Mouse (Mus musculus) heart, embryonic 12.5 days (tissue): Measurements from ENCODE around the gene Map2k1. TPM values are rescaled to one million over a fixed set of nuclear protein-coding genes. Genes with fewer than 3 reads are reported as not detected.
"Not testable (repeated sequence)": the region's sequence is repeated elsewhere in the genome, so short reads cannot be mapped to it uniquely, and the experiment has no call there.

Experiments used
- ATAC-seq: fragments of 200-750 bp; cut with Nextera tagmentation; 2 replicates; pipeline ENCODE4 v1.8.0; 2017; ENCODE audit warnings: moderate TSS enrichment, moderate library complexity; ENCODE audit not compliant: insufficient number of reproducible peaks, low FRiP score
- H3K27ac ChIP-seq: fragments of 300-500 bp; sonication (generic); 2 replicates; pipeline ENCODE4 v1.5.1; 2016; ENCODE audit warnings: mild to moderate bottlenecking, moderate library complexity; ENCODE audit not compliant: poor library complexity, severe bottlenecking
- H3K27me3 ChIP-seq: fragments of 300-500 bp; sonication (generic); replicated peaks from 2 replicates; pipeline ENCODE4 v1.6.1; 2016; ENCODE audit warnings: mild to moderate bottlenecking, moderate library complexity
- H3K36me3 ChIP-seq: fragments of 300-500 bp; sonication (generic); 2 replicates; pipeline ENCODE4 v1.6.1; 2016; ENCODE audit warnings: mild to moderate bottlenecking, moderate library complexity
- H3K4me1 ChIP-seq: fragments of 300-500 bp; sonication (generic); replicated peaks from 2 replicates; pipeline ENCODE4 v1.6.1; 2016; ENCODE audit warnings: mild to moderate bottlenecking
- H3K4me2 ChIP-seq: fragments of 300-500 bp; sonication (generic); 2 replicates; pipeline ENCODE4 v1.6.1; 2016; ENCODE audit warnings: mild to moderate bottlenecking, moderate library complexity
- H3K4me3 ChIP-seq: fragments of 300-500 bp; sonication (generic); 2 replicates; pipeline ENCODE4 v1.5.1; 2016; ENCODE audit warnings: mild to moderate bottlenecking
- H3K9ac ChIP-seq: fragments of 300-500 bp; sonication (generic); 2 replicates; pipeline ENCODE4 v1.6.1; 2016; ENCODE audit warnings: mild to moderate bottlenecking, moderate library complexity
- H3K9me3 ChIP-seq: fragments of 300-500 bp; sonication (generic); replicated peaks from 2 replicates; pipeline ENCODE4 v1.6.1; 2016; ENCODE audit warnings: mild to moderate bottlenecking, moderate library complexity
- WGBS: fragments of 180-500 bp; shearing (Covaris S2); methylation state at CpG from one replicate; pipeline ENCODE4 v1.1.7; 2016; 5-methylcytosine and 5-hydroxymethylcytosine counted together
- polyA plus RNA-seq: library from polyadenylated mRNA; unstranded; fragments of >200 nt; fragmentation: Nextera tagmentation; extraction: Ambion mirVana; gene quantifications from 2 replicates; pipeline ENCODE4 v1.2.1, GENCODE M21; 2016

The Map2k1 gene
- polyA plus RNA-seq, 1 experiment from 2014 or later, result 100 TPM

DNA sequence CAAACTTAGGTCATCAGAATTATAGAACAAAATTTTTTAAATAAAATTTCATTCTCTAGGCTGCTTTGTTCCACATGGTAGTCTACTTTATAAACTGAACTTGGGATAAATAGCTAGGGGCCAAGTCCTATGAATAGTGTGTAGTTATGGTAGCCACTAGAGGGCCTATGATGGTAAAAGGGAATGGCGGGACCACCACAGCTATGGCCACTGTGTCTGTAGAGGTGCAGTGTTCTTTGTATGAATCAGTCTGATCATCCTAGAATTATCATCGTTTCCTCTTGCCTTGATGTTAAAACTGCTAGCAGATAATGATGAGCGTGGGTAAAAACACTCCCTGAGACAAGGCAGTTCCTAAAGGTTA lies 74.8 kb downstream of the Map2k1 start:
- Histone ChIP-seq H3K36me3 (peaks cover 65% of the 10 kb centered on the region), H3K4me3 (peak overlapping the region; percentile 72), H3K9me3 (no peaks in the 10 kb centered on the region), H3K27ac (peak overlapping the region; percentile 60), H3K9ac (peak overlapping the region; percentile 73; the same call in 1 of the 2 replicates), H3K27me3 (no peaks in the 10 kb centered on the region), H3K4me2 (peak overlapping the region; percentile 68), H3K4me1 (peaks cover 14% of the 10 kb centered on the region)
- WGBS, result 32% methylated on average over 3 of the region's 3 CpGs
- peak; percentile 44; the same call in 1 of the 2 replicates for ATAC-seq

- H3K4me2 ChIP-seq, result no peak overlapping the region
- no peak overlapping the region for H3K9ac ChIP-seq
- no peaks in the 10 kb centered on the region for H3K27me3 ChIP-seq
- H3K4me3 ChIP-seq, result no peak overlapping the region
- no peaks in the 10 kb centered on the region for H3K9me3 ChIP-seq
- peaks cover 26% of the 10 kb centered on the region for H3K4me1 ChIP-seq
- no peak overlapping the region for H3K27ac ChIP-seq
- H3K36me3 ChIP-seq, result peaks cover 42% of the 10 kb centered on the region
- 93% methylated on average over 11 of the region's 11 CpGs for WGBS
- ATAC-seq, result no peak
These were observed 78.1 kb downstream of the Map2k1 start for GRCm38 (mm10) chr9:64175378-64175777.

DNA sequence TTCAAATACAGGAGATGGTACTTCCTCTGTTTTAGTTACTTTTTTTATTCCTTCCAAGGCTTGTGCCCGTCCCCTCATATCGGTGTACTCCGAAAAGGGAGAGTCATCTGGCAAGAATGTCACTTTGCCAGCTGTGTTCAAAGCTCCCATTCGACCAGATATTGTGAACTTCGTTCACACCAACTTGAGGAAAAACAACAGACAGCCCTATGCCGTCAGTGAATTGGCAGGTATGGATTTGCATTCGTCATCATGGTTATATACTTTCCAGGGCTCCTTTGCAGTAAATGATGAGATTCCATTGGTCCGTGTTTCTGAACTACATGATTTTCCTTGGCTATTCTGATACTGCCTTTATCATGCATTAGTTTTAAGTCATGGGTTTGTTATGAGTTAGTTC lies 78.7 kb downstream of the Map2k1 start:
- Histone ChIP-seq H3K9ac (peak overlapping the region; percentile 47), H3K27me3 (no peaks in the 10 kb centered on the region), H3K9me3 (no peaks in the 10 kb centered on the region), H3K4me1 (peaks cover 21% of the 10 kb centered on the region), H3K4me3 (peak overlapping the region; percentile 23), H3K4me2 (peak overlapping the region; percentile 47), H3K27ac (no peak overlapping the region), H3K36me3 (peaks cover 41% of the 10 kb centered on the region)
- no peak for ATAC-seq
- 57% methylated on average over 8 of the region's 8 CpGs for WGBS

DNA sequence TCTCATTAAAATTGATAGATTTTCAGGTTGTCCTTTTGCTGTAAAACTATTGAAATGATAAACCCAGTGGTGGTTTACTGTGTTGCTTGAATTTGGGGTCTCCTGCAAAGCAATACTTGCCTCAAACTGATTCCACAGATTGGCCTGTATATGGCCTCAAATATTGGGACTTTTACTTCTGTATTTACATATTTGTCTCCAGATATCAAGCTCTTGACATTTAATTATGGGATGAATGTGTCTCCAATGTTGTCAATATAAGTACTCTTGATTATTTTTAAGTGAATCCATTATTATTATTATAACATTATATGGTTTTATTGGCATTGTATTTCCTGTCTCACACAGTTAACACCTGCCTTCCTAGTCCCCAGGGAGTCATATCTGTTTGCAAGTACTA lies 79.1 kb downstream of the Map2k1 start:
- H3K9me3 ChIP-seq, result no peaks in the 10 kb centered on the region
- no peaks in the 10 kb centered on the region for H3K27me3 ChIP-seq
- H3K9ac ChIP-seq, result peak overlapping the region; percentile 87
- H3K36me3 ChIP-seq, result peaks cover 41% of the 10 kb centered on the region
- H3K4me1 ChIP-seq, result peaks cover 20% of the 10 kb centered on the region
- no peak for ATAC-seq
- H3K4me2 ChIP-seq, result peak overlapping the region; percentile 80
- H3K4me3 ChIP-seq, result peak overlapping the region; percentile 99
- no peak overlapping the region for H3K27ac ChIP-seq

DNA sequence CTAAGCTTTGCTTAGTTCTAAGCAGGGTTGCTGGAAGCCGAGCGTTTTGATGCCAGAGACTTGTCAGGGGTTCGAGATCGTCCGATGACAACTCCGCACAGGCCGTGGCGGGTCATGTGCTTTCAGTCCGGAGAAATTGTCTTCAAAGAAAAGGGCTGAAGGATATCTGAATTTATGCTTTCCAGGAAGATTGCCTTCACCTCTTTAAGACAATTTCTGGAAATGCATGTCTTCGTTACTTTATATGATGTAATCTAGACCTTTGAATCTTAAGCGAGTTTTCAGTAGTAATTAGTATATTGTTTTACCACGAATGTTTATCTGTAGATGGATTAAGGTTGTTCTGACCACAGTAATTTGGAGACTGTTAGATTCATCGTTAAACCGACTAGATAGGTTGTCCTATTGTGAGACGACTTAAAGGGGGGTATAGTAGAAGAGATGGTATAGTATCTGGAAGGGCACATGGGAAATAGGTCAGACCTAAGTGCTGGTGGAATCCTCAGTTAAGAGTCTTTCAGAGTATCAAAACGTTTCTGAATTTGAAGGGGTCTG lies 79.7 kb downstream of the Map2k1 start:
- ATAC-seq, result 0 out of 2 replicates have a peak, but pooled peaks have one; percentile 10
- Histone ChIP-seq H3K4me3 (peak overlapping the region; percentile 99), H3K27ac (peak overlapping the region; percentile 79), H3K9ac (peak overlapping the region; percentile 98), H3K36me3 (peaks cover 45% of the 10 kb centered on the region), H3K4me2 (peak overlapping the region; percentile 80), H3K27me3 (no peaks in the 10 kb centered on the region), H3K9me3 (no peaks in the 10 kb centered on the region), H3K4me1 (peaks cover 20% of the 10 kb centered on the region)
- WGBS, result under 1% methylated on average over 16 of the region's 16 CpGs

GRCm38 (mm10) chr9:64172816-64173665 lies 80.4 kb downstream of the Map2k1 start, which contains the start of the genes Zwilch and Rpl4:
TSS of gene Zwilch (minus strand) at chr9:64173104.
TSS of gene Rpl4 (plus strand) at chr9:64173375.
- Histone ChIP-seq H3K4me3 (peak within 1 kb of the TSS; percentile 99), H3K4me1 (peaks cover 18% of the 10 kb centered on the region), H3K9ac (peak within 1 kb of the TSS; percentile 98), H3K27me3 (no peaks in the 10 kb centered on the region), H3K27ac (peak within 1 kb of the TSS; percentile 79), H3K36me3 (peaks cover 39% of the 10 kb centered on the region), H3K4me2 (peak within 1 kb of the TSS; percentile 80), H3K9me3 (no peaks in the 10 kb centered on the region)
- under 1% methylated on average over 42 of the region's 42 CpGs for WGBS
- peak; percentile 86 for ATAC-seq

GRCm38 (mm10) chr9:64172145-64172815 lies 81.2 kb downstream of the Map2k1 start:
- Histone ChIP-seq H3K36me3 (peaks cover 36% of the 10 kb centered on the region), H3K27ac (peak overlapping the region; percentile 74), H3K9me3 (no peaks in the 10 kb centered on the region), H3K27me3 (no peaks in the 10 kb centered on the region), H3K4me3 (peak overlapping the region; percentile 99), H3K4me1 (peaks cover 18% of the 10 kb centered on the region), H3K9ac (peak overlapping the region; percentile 86), H3K4me2 (peak overlapping the region; percentile 76)
- peak; percentile 54 for ATAC-seq
- WGBS, result 3% methylated on average over 18 of the region's 18 CpGs

- not testable (repeated sequence) for H3K4me2 ChIP-seq, H3K27ac ChIP-seq, H3K4me3 ChIP-seq, H3K27me3 ChIP-seq, H3K9ac ChIP-seq, H3K9me3 ChIP-seq, ATAC-seq
- Histone ChIP-seq H3K4me1 (peaks cover 16% of the 10 kb centered on the region), H3K36me3 (peaks cover 19% of the 10 kb centered on the region)
- 86% methylated on average over 3 of the region's 3 CpGs for WGBS
These were observed 83.5 kb downstream of the Map2k1 start for GRCm38 (mm10) chr9:64169967-64170366.

DNA sequence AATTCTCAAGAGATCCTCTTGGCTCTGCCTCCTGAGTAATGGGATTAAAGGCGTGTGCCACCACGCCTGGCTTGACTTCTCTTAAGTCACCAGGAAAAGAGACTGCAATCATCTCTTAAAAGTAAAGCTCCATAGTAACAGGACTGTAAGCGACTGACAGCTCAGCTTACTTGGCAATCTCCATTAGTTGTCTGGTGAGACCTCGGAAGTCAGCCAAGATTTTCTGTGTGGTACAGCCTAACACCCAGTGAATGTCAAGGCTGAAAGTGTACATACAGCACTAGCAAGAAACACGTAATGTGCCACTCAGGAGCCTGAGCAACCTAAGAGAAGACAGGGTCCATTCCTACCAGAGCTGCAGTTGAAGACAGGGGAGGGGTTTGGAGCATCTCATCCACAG lies 93.0 kb downstream of the Map2k1 start:
- H3K27me3 ChIP-seq, result no peaks in the 10 kb centered on the region
- H3K4me2 ChIP-seq, result no peak overlapping the region
- 0 out of 2 replicates have a peak, but pooled peaks cover 4% of the 10 kb centered on the region for H3K4me1 ChIP-seq
- 92% methylated on average over 5 of the region's 5 CpGs for WGBS
- no peaks in the 10 kb centered on the region for H3K9me3 ChIP-seq
- H3K27ac ChIP-seq, result no peak overlapping the region
- no peak overlapping the region for H3K9ac ChIP-seq
- peaks cover 55% of the 10 kb centered on the region for H3K36me3 ChIP-seq
- ATAC-seq, result no peak
- H3K4me3 ChIP-seq, result no peak overlapping the region

DNA sequence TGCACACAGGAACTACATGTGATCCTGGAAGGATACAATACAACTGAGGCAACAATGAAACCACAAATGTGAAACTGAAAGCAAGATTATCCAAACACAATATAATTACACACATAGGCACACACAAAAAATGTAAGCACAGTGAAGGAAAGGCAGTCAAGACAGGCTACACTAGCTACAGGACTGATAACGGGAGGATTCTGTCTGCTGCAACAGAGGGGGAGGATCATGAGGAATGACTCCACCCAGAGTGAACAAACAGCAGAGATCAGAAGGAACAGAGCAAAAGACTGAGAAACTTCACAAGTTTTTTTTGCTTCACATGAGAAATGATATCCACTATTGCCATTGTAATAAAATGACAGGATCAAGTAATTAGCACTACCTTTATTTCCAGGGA lies 96.8 kb downstream of the Map2k1 start:
- Histone ChIP-seq H3K27me3 (no peaks in the 10 kb centered on the region), H3K4me2 (no peak overlapping the region), H3K9me3 (no peaks in the 10 kb centered on the region), H3K27ac (no peak overlapping the region), H3K9ac (no peak overlapping the region), H3K4me3 (no peak overlapping the region), H3K36me3 (peaks cover 58% of the 10 kb centered on the region), H3K4me1 (no peaks in the 10 kb centered on the region)
- ATAC-seq, result no peak
- 76% methylated on average over 1 of the region's 1 CpGs for WGBS

DNA sequence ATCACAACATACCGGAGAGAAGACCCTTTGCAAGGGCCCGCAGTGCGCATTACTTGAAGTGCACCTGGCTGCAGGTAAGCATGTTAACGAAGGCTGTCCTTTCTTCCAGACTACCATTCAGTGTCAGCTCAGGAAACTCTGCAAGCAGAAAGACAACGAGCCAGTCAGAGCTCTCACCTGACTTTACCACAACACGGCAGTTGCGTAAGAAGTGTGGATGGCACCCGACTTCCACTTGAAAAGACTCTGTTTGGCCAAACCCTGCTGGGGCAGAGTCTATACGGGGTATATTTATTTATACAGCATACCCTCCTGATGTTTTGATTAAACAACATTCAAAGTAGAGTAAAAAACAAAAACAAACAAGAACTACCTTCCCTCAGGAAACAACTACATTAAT lies 113.6 kb downstream of the Map2k1 start:
- Histone ChIP-seq H3K27me3 (no peaks in the 10 kb centered on the region), H3K36me3 (peaks cover 55% of the 10 kb centered on the region)
- ATAC-seq, result no peak

More for the DNA sequence above, 113.6 kb downstream of the Map2k1 start:
- H3K9me3 ChIP-seq, result no peaks in the 10 kb centered on the region
- no peaks in the 10 kb centered on the region for H3K4me1 ChIP-seq
- H3K9ac ChIP-seq, result no peak overlapping the region
- WGBS, result 85% methylated on average over 9 of the region's 9 CpGs
- no peak overlapping the region for H3K27ac ChIP-seq
- H3K4me2 ChIP-seq, result no peak overlapping the region
- H3K4me3 ChIP-seq, result no peak overlapping the region
